ENCODE assay signal across 10 mouse cellular contexts in genomic region chr12:81028291-81028920, GRCm38 (mm10). TPM values are rescaled to one million over a fixed set of nuclear protein-coding genes. Genes with fewer than 3 reads are reported as not detected.
DNase-seq lines count a peak whose midpoint lies in the region; ATAC-seq and TF ChIP-seq lines count a peak whose summit lies in the region.
"Had no signal": no experiment of that assay in that cellular context is flagged by ENCODE, and none has a peak within 500 bp of the region (broad histone marks: within the 10 kb centered on the region; RNA-seq: fewer than 3 reads in every experiment).

No protein-coding gene starts in this region.

- ATAC-seq in embryonic facial prominence, embryonic 12.5 days (ENCODE audit: insufficient number of reproducible peaks, insufficient read depth, low FRiP score, low TSS enrichment) = no peak
- no peak for ATAC-seq in hindbrain, postnatal 0 days
- ATAC-seq in kidney, embryonic 16.5 days (ENCODE audit: low FRiP score, low TSS enrichment) = no peak

- H3K36me3 ChIP-seq in embryonic facial prominence, embryonic 12.5 days = no peaks in the 10 kb centered on the region
- H3K36me3 ChIP-seq in hindbrain, postnatal 0 days (ENCODE audit: insufficient read depth, low read length) = no peaks in the 10 kb centered on the region
- H3K36me3 ChIP-seq in midbrain, embryonic 10.5 days = no peaks in the 10 kb centered on the region; the same call in 1 of the 2 replicates
- H3K36me3 ChIP-seq in kidney, embryonic 16.5 days (ENCODE audit: insufficient read depth, low read length) = no peaks in the 10 kb centered on the region

- peaks cover 43% of the 10 kb centered on the region for H3K4me1 ChIP-seq in embryonic facial prominence, embryonic 12.5 days
- peaks cover 12% of the 10 kb centered on the region for H3K4me1 ChIP-seq in hindbrain, postnatal 0 days (ENCODE audit: insufficient read depth, low read length)
- H3K4me1 ChIP-seq in midbrain, embryonic 10.5 days = peaks cover 50% of the 10 kb centered on the region
- peaks cover 15% of the 10 kb centered on the region for H3K4me1 ChIP-seq in kidney, embryonic 16.5 days (ENCODE audit: insufficient read depth, low read length)

- no peak for TF ChIP-seq CTCF in hindbrain, postnatal 0 days (IDR thresholded peaks at IDR 0.05; ENCODE audit: low read depth)

- peak overlapping the region; percentile 98 for H3K4me2 ChIP-seq in embryonic facial prominence, embryonic 12.5 days (replicated peaks)
- peak overlapping the region; percentile 88 for H3K4me2 ChIP-seq in hindbrain, postnatal 0 days (ENCODE audit: low read depth, low read length)
- H3K4me2 ChIP-seq in kidney, embryonic 16.5 days (replicated peaks; ENCODE audit: low read depth, low read length) = no peak overlapping the region

- H3K9ac ChIP-seq in embryonic facial prominence, embryonic 12.5 days = no peak overlapping the region
- peak overlapping the region; percentile 82; the same call in 1 of the 2 replicates for H3K9ac ChIP-seq in hindbrain, postnatal 0 days (replicated peaks; ENCODE audit: low read length)
- H3K9ac ChIP-seq in kidney, embryonic 16.5 days (replicated peaks; ENCODE audit: low read length) = no peak overlapping the region

- WGBS in embryonic facial prominence, embryonic 12.5 days = 18% methylated on average over 16 of the region's 16 CpGs
- 30% methylated on average over 16 of the region's 16 CpGs for WGBS in hindbrain, postnatal 0 days
- 70% methylated on average over 16 of the region's 16 CpGs for WGBS in midbrain, embryonic 10.5 days
- whole genome bisulfite sequencing in kidney, embryonic 16.5 days = 1% methylated on average over 16 of the region's 16 CpGs

- peak overlapping the region; percentile 72 for H3K4me3 ChIP-seq in embryonic facial prominence, embryonic 12.5 days
- H3K4me3 ChIP-seq in hindbrain, postnatal 0 days (ENCODE audit: low read length) = peak overlapping the region; percentile 70
- H3K4me3 ChIP-seq in midbrain, embryonic 10.5 days = peak overlapping the region; percentile 82
- H3K4me3 ChIP-seq in kidney, embryonic 16.5 days (ENCODE audit: low read length) = no peak overlapping the region

- no peak overlapping the region for H3K27ac ChIP-seq in embryonic facial prominence, embryonic 12.5 days
- 0 out of 2 replicates have a peak overlapping the region, but pooled peaks have one; percentile 60 for H3K27ac ChIP-seq in hindbrain, postnatal 0 days
- H3K27ac ChIP-seq in midbrain, embryonic 10.5 days (replicated peaks) = 0 out of 2 replicates have a peak overlapping the region, but pooled peaks have one; percentile 25
- H3K27ac ChIP-seq in kidney, embryonic 16.5 days (ENCODE audit: low read length) = no peak overlapping the region

- H3K9me3 ChIP-seq in embryonic facial prominence, embryonic 12.5 days = no peaks in the 10 kb centered on the region
- no peaks in the 10 kb centered on the region for H3K9me3 ChIP-seq in hindbrain, postnatal 0 days (ENCODE audit: low read length)
- no peaks in the 10 kb centered on the region for H3K9me3 ChIP-seq in midbrain, embryonic 10.5 days (replicated peaks)
- no peaks in the 10 kb centered on the region for H3K9me3 ChIP-seq in kidney, embryonic 16.5 days (ENCODE audit: low read length)

- DNase-seq in MN1 (ENCODE audit: low spot score) = peak; percentile 52
- DNase-seq in hindbrain, postnatal 0 days (ENCODE audit: low spot score) = no peak
- DNase-seq in midbrain, embryonic 10.5 days (ENCODE audit: low spot score) = no peak
- no peak for DNase-seq in left cerebral cortex, adult 8-10 months (ENCODE audit: low spot score in 2 of 2)
- no peak for DNase-seq in thymus, postnatal 36 days
- DNase-seq in urinary bladder, adult 18-20 months (ENCODE audit: low spot score in 2 of 2) = no peak
- DNase-seq: lung, postnatal 4 days had no signal

- H3K27me3 ChIP-seq in embryonic facial prominence, embryonic 12.5 days = peaks cover 8% of the 10 kb centered on the region; the same call in 1 of the 2 replicates
- H3K27me3 ChIP-seq in hindbrain, postnatal 0 days (ENCODE audit: insufficient read depth, low read length) = no peaks in the 10 kb centered on the region
- H3K27me3 ChIP-seq in midbrain, embryonic 10.5 days (ENCODE audit: low read depth, poor library complexity, severe bottlenecking) = peaks cover 41% of the 10 kb centered on the region
- peaks cover 75% of the 10 kb centered on the region for H3K27me3 ChIP-seq in kidney, embryonic 16.5 days (ENCODE audit: insufficient read depth, low read length)

RNA-seq across cellular contexts. Expression of gene Smoc1, which starts 1.8 kb away (rescaled TPM):
- 14.7 and 15.8 TPM in 2 replicates for polyA plus RNA-seq in embryonic facial prominence, embryonic 12.5 days (2016; fragmentation: Nextera tagmentation; extraction: Ambion mirVana)
- total RNA-seq in hindbrain, postnatal 0 days (2014; rRNA removed) = 32.7 and 42.0 TPM in 2 replicates
- 30.5 and 31.5 TPM in 2 replicates for polyA plus RNA-seq in hindbrain, postnatal 0 days (2015; fragmentation: Nextera tagmentation; extraction: Ambion mirVana)
- polyA plus RNA-seq in midbrain, embryonic 10.5 days (2016; fragmentation: Nextera tagmentation; extraction: Ambion mirVana) = 13.9 and 15.7 TPM in 2 replicates
- 10 to 100 TPM in 2 of 4 experiments, 1 to 10 TPM in 2; 7.4 to 12.4 (median 10.1) TPM for total RNA-seq in left cerebral cortex, adult 8-10 months (2022)
- 1.6 and 2.1 TPM in 2 replicates for polyA plus RNA-seq in kidney, embryonic 16.5 days (2015; fragmentation: Nextera tagmentation; extraction: Ambion mirVana)

RNA-seq across cellular contexts. Expression of gene Slc10a1, which starts 59.9 kb away (rescaled TPM):
- polyA plus RNA-seq in embryonic facial prominence, embryonic 12.5 days (2016; fragmentation: Nextera tagmentation; extraction: Ambion mirVana) = 0.82 and 0.93 TPM in 2 replicates
- total RNA-seq in hindbrain, postnatal 0 days (2014; rRNA removed) = not detected in 2 replicates
- polyA plus RNA-seq in hindbrain, postnatal 0 days (2015; fragmentation: Nextera tagmentation; extraction: Ambion mirVana) = 0.11 TPM in 2 replicates
- 0.32 and 0.70 TPM in 2 replicates for polyA plus RNA-seq in midbrain, embryonic 10.5 days (2016; fragmentation: Nextera tagmentation; extraction: Ambion mirVana)
- not detected for total RNA-seq in left cerebral cortex, adult 8-10 months (2022)
- 0.82 and 1.2 TPM in 2 replicates for polyA plus RNA-seq in kidney, embryonic 16.5 days (2015; fragmentation: Nextera tagmentation; extraction: Ambion mirVana)
- polyA plus RNA-seq: large intestine, adult 2 months had no signal

Comparison
In these comparisons a context has a peak if more than half of its experiments do, and no peak if none do; other contexts are left out.
1. H3K27ac ChIP-seq: peak in hindbrain, postnatal 0 days (single experiment) and midbrain, embryonic 10.5 days (single experiment); none in embryonic facial prominence, embryonic 12.5 days (single experiment) and kidney, embryonic 16.5 days (single experiment).